Mouse (Mus musculus) heart, adult 2 months (tissue): ENCODE data around the gene Spint5.
A peak's percentile ranks its signal among the peaks of the same experiment; 100 is the strongest.

ENCODE experiments used
- CTCF ChIP-seq: fragments of 200-600 bp; IDR thresholded peaks from 2 replicates; pipeline ENCODE4 v1.8.1; 2022; ENCODE audit warnings: antibody characterized with exemption, mild to moderate bottlenecking, moderate library complexity
- POLR2A ChIP-seq: fragments of 200-500 bp; IDR thresholded peaks from 2 replicates; pipeline ENCODE4 v1.6.1; 2011; ENCODE audit warnings: mild to moderate bottlenecking, low read depth, low read length, control low read depth; ENCODE audit not compliant: insufficient read depth

DNA sequence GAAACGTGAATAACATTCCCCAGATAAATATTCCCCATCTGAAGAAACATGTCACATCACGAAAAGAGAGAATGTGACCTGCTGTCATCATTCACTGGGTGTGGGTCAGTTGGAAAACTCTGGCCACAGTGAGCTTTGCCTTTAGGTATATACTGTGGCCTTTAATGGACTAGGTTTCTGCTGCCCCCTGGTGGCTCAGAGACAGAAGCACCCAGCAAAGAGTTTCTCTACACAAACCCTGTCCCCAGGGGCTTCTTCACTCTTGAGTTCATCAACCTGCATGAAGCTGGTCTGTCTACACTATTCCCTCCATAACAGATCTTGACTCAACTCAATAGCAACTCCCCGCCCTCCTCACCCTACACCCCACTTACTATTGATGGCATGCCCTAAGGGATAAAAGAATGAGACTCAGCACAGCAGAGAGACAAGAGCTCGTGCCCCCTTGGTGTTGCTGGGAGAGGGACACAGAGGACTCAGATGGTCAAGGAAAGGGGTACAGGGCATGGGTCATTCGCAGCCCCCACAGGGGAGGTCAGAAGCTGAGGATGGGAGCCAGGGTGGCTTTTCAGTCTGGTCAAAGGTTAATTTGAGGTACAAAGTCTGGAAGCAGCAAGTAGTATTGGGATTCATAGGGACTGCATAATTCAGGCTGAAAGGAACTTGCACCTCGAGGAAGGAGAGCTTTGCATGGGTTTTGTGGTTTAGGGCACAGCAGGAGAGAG, 11.0 kb downstream of the Spint5 start:
- TF ChIP-seq POLR2A (no peak), CTCF (peak; percentile 96)
